Mouse (Mus musculus) MEL (cell line): ENCODE results near the gene Galnt10. TPM values are rescaled to one million over a fixed set of nuclear protein-coding genes. Genes with fewer than 3 reads are reported as not detected.

ENCODE experiments used
- DNase-seq: peaks from one replicate; pipeline ENCODE4 v3.0.0; 2011; ENCODE audit warnings: low read depth, low spot score
- H3K27ac ChIP-seq: 2 replicates; pipeline ENCODE4 v1.5.1; 2012; ENCODE audit warnings: low read depth, mild to moderate bottlenecking, control low read depth, low read length, moderate library complexity; ENCODE audit not compliant: control insufficient read depth
- H3K27me3 ChIP-seq, 2 experiments: fragments of 150-350 bp in 1 of 2; sonication (generic) in 1 of 2; 2 replicates each; pipeline ENCODE4 v1.6.1; 2012; ENCODE audit warnings: low read length in 2 of 2, mild to moderate bottlenecking in 2 of 2, improper control_type of control experiment in 1 of 2, moderate library complexity in 1 of 2; ENCODE audit not compliant: insufficient read depth in 2 of 2, control insufficient read depth in 1 of 2
- H3K36me3 ChIP-seq, 2 experiments: 2 replicates each; pipeline ENCODE4 v1.6.1; 2012 to 2014; ENCODE audit warnings: low read length in 2 of 2, improper control_type of control experiment in 1 of 2, inconsistent platforms in 1 of 2, mild to moderate bottlenecking in 1 of 2; ENCODE audit not compliant: insufficient read depth in 2 of 2, control insufficient read depth in 1 of 2
- H3K4me1 ChIP-seq, 2 experiments: fragments of 150-350 bp in 1 of 2; sonication (generic) in 1 of 2; 2 replicates each; pipeline ENCODE4 v1.6.1; 2012; ENCODE audit warnings: low read length in 2 of 2, improper control_type of control experiment in 1 of 2, mild to moderate bottlenecking in 1 of 2; ENCODE audit not compliant: insufficient read depth in 2 of 2, control insufficient read depth in 1 of 2
- H3K4me3 ChIP-seq, 2 experiments: fragments of 150-350 bp in 1 of 2; sonication (generic) in 1 of 2; 2 replicates each; pipeline ENCODE4 v1.5.1; 2012; ENCODE audit warnings: low read depth in 2 of 2, low read length in 2 of 2, mild to moderate bottlenecking in 2 of 2, moderate library complexity in 2 of 2, control low read depth in 1 of 2, improper control_type of control experiment in 1 of 2; ENCODE audit not compliant: control insufficient read depth in 1 of 2, insufficient read depth in 1 of 2
- H3K79me2 ChIP-seq: 2 replicates; pipeline ENCODE4 v1.6.1; 2012; ENCODE audit warnings: mild to moderate bottlenecking, low read length, moderate library complexity; ENCODE audit not compliant: control insufficient read depth, poor library complexity, insufficient read depth
- H3K9ac ChIP-seq: 2 replicates; pipeline ENCODE4 v1.6.1; 2012; ENCODE audit warnings: low read depth, mild to moderate bottlenecking, control low read depth, low read length, moderate library complexity; ENCODE audit not compliant: control insufficient read depth, poor library complexity, severe bottlenecking
- H3K9me3 ChIP-seq: fragments of 150-350 bp; sonication (generic); replicated peaks from 2 replicates; pipeline ENCODE4 v1.6.1; 2012; ENCODE audit warnings: mild to moderate bottlenecking, low read length, improper control_type of control experiment, moderate library complexity; ENCODE audit not compliant: insufficient read depth
- BHLHE40 ChIP-seq: IDR thresholded peaks from 2 replicates; pipeline ENCODE4 v1.6.1; 2012; ENCODE audit warnings: low read depth, mild to moderate bottlenecking, inconsistent platforms, low read length, improper control_type of control experiment, borderline replicate concordance
- CHD1 ChIP-seq: IDR thresholded peaks from 2 replicates; pipeline ENCODE4 v1.6.1; 2012; ENCODE audit warnings: low read depth, mild to moderate bottlenecking, inconsistent platforms, low read length, improper control_type of control experiment
- CTCF ChIP-seq, 3 experiments: IDR thresholded peaks in 2 of 3; conservative IDR thresholded peaks in 1 of 3; 2 replicates each; pipeline ENCODE4 v1.5.1; 2011 to 2012; ENCODE audit warnings: low read length in 3 of 3, low read depth in 2 of 3, mild to moderate bottlenecking in 2 of 3, improper control_type of control experiment in 1 of 3, inconsistent platforms in 1 of 3, mixed read lengths in 1 of 3, moderate library complexity in 1 of 3; ENCODE audit not compliant: control insufficient read depth in 1 of 3, insufficient read depth in 1 of 3, poor library complexity in 1 of 3, severe bottlenecking in 1 of 3
- GATA1 ChIP-seq: IDR thresholded peaks from 2 replicates; pipeline ENCODE4 v1.6.1; 2011; ENCODE audit warnings: low read depth, low read length, improper control_type of control experiment
- MAFK ChIP-seq: IDR thresholded peaks from 2 replicates; pipeline ENCODE4 v1.6.1; 2011; ENCODE audit warnings: low read depth, mild to moderate bottlenecking, low read length, improper control_type of control experiment, borderline replicate concordance
- MEF2A ChIP-seq: IDR thresholded peaks from 2 replicates; pipeline ENCODE4 v1.6.1; 2014; ENCODE audit warnings: low read depth, mild to moderate bottlenecking, inconsistent platforms, low read length, improper control_type of control experiment; ENCODE audit not compliant: poor library complexity, insufficient replicate concordance, severe bottlenecking; ENCODE audit errors: extremely low read depth
- MYB ChIP-seq: IDR thresholded peaks from 2 replicates; pipeline ENCODE4 v1.6.1; 2011; ENCODE audit warnings: mild to moderate bottlenecking, low read depth, low read length, improper control_type of control experiment
- MYC ChIP-seq: IDR thresholded peaks from 2 replicates; pipeline ENCODE4 v1.6.1; 2011; ENCODE audit warnings: low read depth, mild to moderate bottlenecking, low read length, improper control_type of control experiment, moderate library complexity
- POLR2A ChIP-seq, 2 experiments: IDR thresholded peaks; 2 replicates each; pipeline ENCODE4 v1.6.1; 2011 to 2012; ENCODE audit warnings: low read length in 2 of 2, mild to moderate bottlenecking in 2 of 2, control low read depth in 1 of 2, improper control_type of control experiment in 1 of 2, low read depth in 1 of 2, moderate library complexity in 1 of 2; ENCODE audit not compliant: control insufficient read depth in 1 of 2, insufficient read depth in 1 of 2, poor library complexity in 1 of 2
- POLR2AphosphoS5 ChIP-seq: IDR thresholded peaks from 2 replicates; pipeline ENCODE4 v1.6.1; 2012; ENCODE audit warnings: low read depth, borderline replicate concordance, mild to moderate bottlenecking, inconsistent platforms, low read length, moderate library complexity, mixed read lengths
- SIN3A ChIP-seq: IDR thresholded peaks from 2 replicates; pipeline ENCODE4 v1.6.1; 2012; ENCODE audit warnings: low read length, improper control_type of control experiment, inconsistent platforms
- TBP ChIP-seq: IDR thresholded peaks from 2 replicates; pipeline ENCODE4 v1.8.0; 2011; ENCODE audit warnings: low read depth, low read length, improper control_type of control experiment
- TCF12 ChIP-seq: IDR thresholded peaks from 2 replicates; pipeline ENCODE4 v1.6.1; 2014; ENCODE audit warnings: low read depth, mild to moderate bottlenecking, inconsistent platforms, low read length, improper control_type of control experiment, moderate library complexity
- ZKSCAN1 ChIP-seq: IDR thresholded peaks from 2 replicates; pipeline ENCODE4 v1.6.1; 2012; ENCODE audit warnings: low read depth, mild to moderate bottlenecking, inconsistent platforms, low read length, improper control_type of control experiment, moderate library complexity
- ZMIZ1 ChIP-seq: IDR thresholded peaks from 2 replicates; pipeline ENCODE4 v1.6.1; 2012; ENCODE audit warnings: low read depth, mild to moderate bottlenecking, inconsistent platforms, low read length, improper control_type of control experiment, moderate library complexity
- polyA plus RNA-seq, 2 experiments: library from polyadenylated mRNA; stranded (reverse) in 1 of 2; unstranded in 1 of 2; fragments of >175 nt in 1 of 2; fragments of >200 nt in 1 of 2; gene quantifications; 2 replicates each; pipeline versions ENCODE4 v1.2.1 to v1.2.4; 2012; ENCODE audit warnings: low replicate concordance in 2 of 2, low read depth in 1 of 2; ENCODE audit not compliant: insufficient read length in 2 of 2, insufficient read depth in 1 of 2, missing spikeins in 1 of 2
- total RNA-seq: library from RNA; depleted of rRNA; stranded (reverse); fragments of 300-350 nt; gene quantifications from 2 replicates; pipeline ENCODE4 v1.2.3, GENCODE M21; 2012

The Galnt10 gene
- total and polyA plus RNA-seq, 3 experiments = 26.7 to 27.4 TPM; not detected in 1

GRCm38 (mm10) chr11:57790866-57791535, 145.8 kb downstream of the Galnt10 start:
- no peak for TF ChIP-seq BHLHE40
- TF ChIP-seq MAFK = peak; percentile 58; the same call in 1 of the 2 replicates
- TF ChIP-seq, all 39 proteins: peak for 1
- Histone ChIP-seq H3K9me3 (no peaks in the 10 kb centered on the region), H3K79me2 (no peaks in the 10 kb centered on the region), H3K27ac (no peak overlapping the region), H3K4me1 (no peaks in the 10 kb centered on the region), H3K27me3 (peaks cover 0 to 2% of the 10 kb centered on the region in 2 experiments; a peak in 1 of 4 replicates), H3K4me3 (no peak overlapping the region), H3K36me3 (no peaks in the 10 kb centered on the region), H3K9ac (no peak overlapping the region)
- DNase-seq = no peak

- Histone ChIP-seq H3K4me1 (peaks cover 0 to 2% of the 10 kb centered on the region in 2 experiments; a peak in 1 of 4 replicates), H3K36me3 (peaks cover 0 to 2% of the 10 kb centered on the region in 2 experiments; a peak in 1 of 4 replicates), H3K79me2 (no peaks in the 10 kb centered on the region), H3K27ac (no peak overlapping the region), H3K4me3 (no peak overlapping the region), H3K27me3 (peaks cover 0 to 2% of the 10 kb centered on the region in 2 experiments; a peak in 1 of 4 replicates), H3K9me3 (no peaks in the 10 kb centered on the region), H3K9ac (no peak overlapping the region)
- TF ChIP-seq CTCF (IDR thresholded peaks at IDR 0.05 in 2 of 3, conservative IDR thresholded peaks at IDR 0.05 in 1 of 3; ENCODE audit: control insufficient read depth in 1 of 3, insufficient read depth in 1 of 3, low read depth in 2 of 3, low read length in 3 of 3, poor library complexity in 1 of 3, severe bottlenecking in 1 of 3) = no peak
- TF ChIP-seq TCF12 = no peak
- TF ChIP-seq BHLHE40 = no peak
- no peak for TF ChIP-seq GATA1
- TF ChIP-seq MYC = no peak
- no peak for TF ChIP-seq POLR2A (IDR thresholded peaks at IDR 0.05; ENCODE audit: control insufficient read depth in 1 of 2, insufficient read depth in 1 of 2, low read depth in 1 of 2, low read length in 2 of 2, poor library complexity in 1 of 2)
- TF ChIP-seq CHD1 = no peak
- TF ChIP-seq MYB = no peak
- TF ChIP-seq ZKSCAN1 = no peak
- TF ChIP-seq POLR2AphosphoS5 = no peak
- TF ChIP-seq ZMIZ1 = no peak
- no peak for TF ChIP-seq TBP
- no peak for TF ChIP-seq SIN3A
- no peak for TF ChIP-seq MEF2A
- no peak for DNase-seq
These were observed 149.8 kb downstream of the Galnt10 start for GRCm38 (mm10) chr11:57795086-57795485.
